Mouse (Mus musculus) cerebellum, adult 11 months (tissue): ENCODE measurements around the gene Fbxo41.

Source experiments
- DNase-seq: peaks from one replicate; pipeline ENCODE4 v3.0.0; 2022

Fbxo41 gene

GRCm38 (mm10) chr6:85444266-85444965 is 58.4 kb downstream of the Fbxo41 start:
- no peak for DNase-seq

GRCm38 (mm10) chr6:85443488-85444233 is 59.1 kb downstream of the Fbxo41 start:
- DNase-seq = no peak

GRCm38 (mm10) chr6:85441142-85441541 is 61.7 kb downstream of the Fbxo41 start:
- no peak for DNase-seq

GRCm38 (mm10) chr6:85436631-85437030 is 66.2 kb downstream of the Fbxo41 start:
- DNase-seq = no peak

GRCm38 (mm10) chr6:85436204-85436603 is 66.6 kb downstream of the Fbxo41 start:
- no peak for DNase-seq

GRCm38 (mm10) chr6:85433865-85434264 is 68.9 kb downstream of the Fbxo41 start:
- no peak for DNase-seq

- peak; percentile 73 for DNase-seq
Measured at GRCm38 (mm10) chr6:85431842-85432431, 70.9 kb downstream of the Fbxo41 start, which contains the start of gene Smyd5. Gene Smyd5, plus strand, starts transcription at chr6:85431989.

- no peak for DNase-seq
Measured at GRCm38 (mm10) chr6:85431274-85431841, 71.4 kb downstream of the Fbxo41 start.

- DNase-seq = no peak
Measured at GRCm38 (mm10) chr6:85423836-85424379, 78.9 kb downstream of the Fbxo41 start, which contains the start of gene Noto. Gene Noto, plus strand, starts transcription at chr6:85423886.
